Mouse (Mus musculus) T-helper 17 cell (primary cell): ENCODE data around the gene Dennd4b.
"Not testable (repeated sequence)": the region's sequence is repeated elsewhere in the genome, so short reads cannot be mapped to it uniquely, and the experiment has no call there.

Experiments used
- in situ Hi-C, 2 experiments: fragments of 300-600 bp; cut with MboI, MseI; formaldehyde crosslinking; loops; 1 replicate in 1 of 2; 2 replicates in 1 of 2; pipeline ENCODE4 v1.15.1; 2025; ENCODE audit warnings: high pct_unique_total_duplicates in 2 of 2

The Dennd4b gene

GRCm38 (mm10) chr3:90265034-90265931 lies at the start of gene Dennd4b:
Gene Dennd4b (plus strand): TSS chr3:90265185.
- in situ Hi-C loops: no loop called here

GRCm38 (mm10) chr3:90215825-90216380 lies 49.1 kb upstream of the Dennd4b start:
- in situ Hi-C loops: no loop called here

- in situ Hi-C loops: loop anchor here (5.0 kb wide), 2 partner anchors 152 to 157 kb away; no protein-coding TSS in a partner anchor
These were observed 44.9 kb upstream of the Dennd4b start for GRCm38 (mm10) chr3:90220088-90220487.

GRCm38 (mm10) chr3:90220531-90220951 lies 44.4 kb upstream of the Dennd4b start:
- in situ Hi-C loops: loop anchor here (5.0 kb wide), 2 partner anchors 152 to 157 kb away; no protein-coding TSS in a partner anchor

- in situ Hi-C loops: loop anchor here (5.0 kb wide), 2 partner anchors 151 to 156 kb away; no protein-coding TSS in a partner anchor
These were observed 43.9 kb upstream of the Dennd4b start for GRCm38 (mm10) chr3:90221123-90221522.

- in situ Hi-C loops: loop anchor here (5.0 kb wide), 2 partner anchors 150 to 155 kb away; no protein-coding TSS in a partner anchor
These were observed 42.5 kb upstream of the Dennd4b start for GRCm38 (mm10) chr3:90222455-90222854.

GRCm38 (mm10) chr3:90222941-90223340 lies 42.0 kb upstream of the Dennd4b start:
- in situ Hi-C loops: loop anchor here (5.0 kb wide), 2 partner anchors 149 to 154 kb away; no protein-coding TSS in a partner anchor

GRCm38 (mm10) chr3:90224331-90224730 lies 40.7 kb upstream of the Dennd4b start:
- in situ Hi-C loops: loop anchor here (5.0 kb wide), 2 partner anchors 148 to 153 kb away; no protein-coding TSS in a partner anchor

GRCm38 (mm10) chr3:90231075-90231474 lies 33.9 kb upstream of the Dennd4b start:
- in situ Hi-C loops: no loop called here

GRCm38 (mm10) chr3:90231507-90232333 lies 33.3 kb upstream of the Dennd4b start, which contains the start of gene Jtb:
Gene Jtb (plus strand): TSS chr3:90231597.
- in situ Hi-C loops: no loop called here

- in situ Hi-C loops: no loop called here
These were observed 23.7 kb upstream of the Dennd4b start for GRCm38 (mm10) chr3:90241251-90241650.

GRCm38 (mm10) chr3:90241669-90242358 lies 23.2 kb upstream of the Dennd4b start:
- in situ Hi-C loops: no loop called here

- in situ Hi-C loops: no loop called here
These were observed 21.8 kb upstream of the Dennd4b start, which contains the start of gene Creb3l4 for GRCm38 (mm10) chr3:90242984-90243775. Gene Creb3l4 (minus strand): TSS chr3:90243512.

- in situ Hi-C loops: no loop called here
These were observed 19.6 kb upstream of the Dennd4b start for GRCm38 (mm10) chr3:90245406-90245805.

GRCm38 (mm10) chr3:90247630-90247959 lies 17.4 kb upstream of the Dennd4b start:
- in situ Hi-C loops: no loop called here

- in situ Hi-C loops: no loop called here
These were observed 16.8 kb upstream of the Dennd4b start, which contains the start of gene Slc39a1 for GRCm38 (mm10) chr3:90247960-90248745. Gene Slc39a1 (plus strand): TSS chr3:90248172.

- in situ Hi-C loops: no loop called here
These were observed 16.3 kb upstream of the Dennd4b start for GRCm38 (mm10) chr3:90248746-90249100.

- in situ Hi-C loops: no loop called here
These were observed 14.2 kb upstream of the Dennd4b start for GRCm38 (mm10) chr3:90250791-90251190.

GRCm38 (mm10) chr3:90251731-90252226 lies 13.2 kb upstream of the Dennd4b start:
- in situ Hi-C loops: not testable (repeated sequence)
